Mouse (Mus musculus) right cerebral cortex, adult 2 months (tissue): Measurements from ENCODE around the gene Fndc3b.

ENCODE experiments used
- DNase-seq, 2 experiments: peaks; one replicate each; pipeline ENCODE4 v3.0.0; 2021 to 2022; ENCODE audit warnings: low spot score in 2 of 2

Gene Fndc3b

GRCm38 (mm10) chr3:27592728-27593484 lies 118.2 kb downstream of the Fndc3b start:
- peak in 1 of 2 experiments; percentile 20 for DNase-seq

- no peak for DNase-seq
Measured at GRCm38 (mm10) chr3:27590823-27591222, 120.3 kb downstream of the Fndc3b start.

GRCm38 (mm10) chr3:27589305-27589704 lies 121.8 kb downstream of the Fndc3b start:
- no peak for DNase-seq

- no peak for DNase-seq
Measured at GRCm38 (mm10) chr3:27588604-27589003, 122.5 kb downstream of the Fndc3b start.

- no peak for DNase-seq
Measured at GRCm38 (mm10) chr3:27584607-27585605, 126.2 kb downstream of the Fndc3b start.

- DNase-seq: no peak
Measured at GRCm38 (mm10) chr3:27581931-27582840, 128.9 kb downstream of the Fndc3b start.

GRCm38 (mm10) chr3:27580956-27581355 lies 130.2 kb downstream of the Fndc3b start:
- no peak for DNase-seq

GRCm38 (mm10) chr3:27579894-27580613 lies 131.1 kb downstream of the Fndc3b start:
- no peak for DNase-seq

GRCm38 (mm10) chr3:27579229-27579628 lies 131.9 kb downstream of the Fndc3b start:
- DNase-seq: no peak

GRCm38 (mm10) chr3:27577349-27578025 lies 133.6 kb downstream of the Fndc3b start:
- DNase-seq: no peak

- no peak for DNase-seq
Measured at GRCm38 (mm10) chr3:27574241-27574640, 136.9 kb downstream of the Fndc3b start.

- DNase-seq: no peak
Measured at GRCm38 (mm10) chr3:27573458-27573857, 137.6 kb downstream of the Fndc3b start.

- no peak for DNase-seq
Measured at GRCm38 (mm10) chr3:27572305-27572704, 138.8 kb downstream of the Fndc3b start.

- DNase-seq: no peak
Measured at GRCm38 (mm10) chr3:27565314-27565713, 145.8 kb downstream of the Fndc3b start.

GRCm38 (mm10) chr3:27563047-27563624 lies 148.0 kb downstream of the Fndc3b start:
- DNase-seq: no peak

- DNase-seq: no peak
Measured at GRCm38 (mm10) chr3:27562476-27562875, 148.6 kb downstream of the Fndc3b start.

GRCm38 (mm10) chr3:27561921-27562320 lies 149.2 kb downstream of the Fndc3b start:
- no peak for DNase-seq

GRCm38 (mm10) chr3:27559316-27559715 lies 151.8 kb downstream of the Fndc3b start:
- DNase-seq: no peak

GRCm38 (mm10) chr3:27557100-27558004 lies 153.8 kb downstream of the Fndc3b start:
- DNase-seq: no peak
